Mouse (Mus musculus) erythroblast, embryonic 14.5 days (primary cell): ENCODE results near the gene Aasdh.

Experiments used
- GATA1 ChIP-seq: IDR thresholded peaks from 2 replicates; pipeline ENCODE4 v1.6.1; 2012; ENCODE audit warnings: low read length, inconsistent platforms, mixed read lengths
- TAL1 ChIP-seq: IDR thresholded peaks from 3 replicates; pipeline ENCODE4 v1.6.1; 2012; ENCODE audit warnings: low read length, inconsistent platforms, mixed read lengths

GRCm38 (mm10) chr5:76866819-76867218 lies 38.5 kb downstream of the Aasdh start:
- TF ChIP-seq TAL1, result no peak
- TF ChIP-seq GATA1, result no peak
